Mouse (Mus musculus): ENCODE measurements at regions not wholly inside any gene's neighbourhood (a gene's known extent, or its start where the extent isn't known, plus 50 kb on each side); places are given as distances from the start of the nearest gene placed in this dataset.
A peak's percentile ranks its signal among the peaks of the same experiment; 100 is the strongest.
"Not testable (repeated sequence)": the region's sequence is repeated elsewhere in the genome, so short reads cannot be mapped to it uniquely, and the experiment has no call there.

DNA sequence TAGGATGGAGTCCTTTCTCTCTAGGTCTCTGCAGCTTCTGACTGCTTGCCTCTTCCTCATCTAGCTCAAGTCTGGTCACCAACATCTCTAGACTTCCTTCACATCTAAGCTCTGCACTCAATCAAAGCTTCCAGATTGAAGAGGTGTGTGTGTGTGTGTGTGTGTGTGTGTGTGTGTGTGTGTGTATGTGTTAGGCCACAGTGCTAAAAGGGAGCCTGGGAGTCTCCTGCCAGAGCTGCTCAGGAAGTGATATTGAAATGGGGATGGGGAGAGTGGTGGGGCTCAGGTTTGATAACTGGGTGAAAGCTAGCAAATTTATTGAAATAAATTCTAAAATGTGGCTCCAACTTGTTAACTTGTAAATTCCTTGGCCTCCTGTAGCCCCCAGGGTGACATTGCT is 73.3 kb downstream of the Gm31371 start:
- not testable (repeated sequence) for H3K4me3 ChIP-seq (replicated peaks; ENCODE audit: low read length); H3K36me3 ChIP-seq (replicated peaks; ENCODE audit: control insufficient read depth, insufficient read depth); H3K9me3 ChIP-seq (ENCODE audit: control insufficient read depth, low read length); DNase-seq (ENCODE audit: low spot score); ATAC-seq (ENCODE audit: low FRiP score); H3K4me2 ChIP-seq (replicated peaks); H3K27ac ChIP-seq; H3K4me1 ChIP-seq (replicated peaks; ENCODE audit: control insufficient read depth, insufficient read depth, low read length); H3K9ac ChIP-seq; H3K27me3 ChIP-seq (ENCODE audit: control insufficient read depth, insufficient read depth, low read length)

DNA sequence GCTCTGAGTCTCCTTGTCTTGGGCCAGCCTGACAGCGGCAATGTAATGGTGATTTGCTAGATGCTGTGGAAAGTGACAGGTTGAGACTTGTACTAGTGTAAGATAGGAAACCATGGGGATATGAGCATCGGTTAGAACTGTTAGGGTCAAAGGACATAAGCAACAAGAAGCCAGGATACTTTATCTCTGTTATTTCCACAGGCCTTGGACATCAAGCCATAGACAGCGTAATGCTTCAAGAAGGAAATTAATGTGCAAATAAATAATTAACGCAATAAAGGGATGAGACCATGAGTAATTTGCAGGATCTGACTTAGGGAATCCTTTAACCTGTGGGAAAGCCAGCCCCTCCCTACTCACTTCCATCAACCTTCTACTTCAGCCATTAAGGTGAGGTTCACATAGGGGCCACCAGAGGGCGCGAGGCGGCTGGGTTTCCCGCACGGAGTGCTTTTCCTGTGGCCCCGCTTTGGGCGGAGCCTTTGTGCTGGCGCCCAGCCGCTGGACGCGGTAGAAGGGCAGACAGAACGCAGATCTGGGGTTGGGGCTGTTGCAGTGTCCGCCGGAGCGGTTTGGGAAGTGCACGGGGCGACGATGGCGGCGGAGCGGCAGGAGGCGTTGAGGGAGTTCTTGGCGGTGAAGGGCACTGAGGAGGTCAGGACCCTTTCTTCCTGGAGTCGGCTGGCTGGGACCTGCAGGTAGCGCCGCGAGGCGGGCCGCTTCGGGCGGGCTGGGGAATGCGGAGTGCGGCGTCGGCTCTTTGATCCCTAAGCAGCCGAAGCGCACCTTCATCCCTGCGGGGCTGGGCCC is 76.5 kb downstream of the Gm31371 start:
- Histone ChIP-seq H3K4me1 (replicated peaks; ENCODE audit: control insufficient read depth, insufficient read depth, low read length) (no peaks in the 10 kb centered on the region), H3K4me3 (replicated peaks; ENCODE audit: low read length) (peak overlapping the region; percentile 43), H3K27me3 (ENCODE audit: control insufficient read depth, insufficient read depth, low read length) (no peaks in the 10 kb centered on the region), H3K4me2 (replicated peaks) (peak overlapping the region; percentile 59), H3K9me3 (ENCODE audit: control insufficient read depth, low read length) (peaks cover 21% of the 10 kb centered on the region), H3K27ac (no peak overlapping the region), H3K36me3 (replicated peaks; ENCODE audit: control insufficient read depth, insufficient read depth) (no peaks in the 10 kb centered on the region), H3K9ac (peak overlapping the region; percentile 58)
- ATAC-seq (ENCODE audit: low FRiP score) = peak; percentile 88
- DNase-seq (ENCODE audit: low spot score) = peak; percentile 68
- 9% methylated on average over 42 of the region's 42 CpGs for WGBS

DNA sequence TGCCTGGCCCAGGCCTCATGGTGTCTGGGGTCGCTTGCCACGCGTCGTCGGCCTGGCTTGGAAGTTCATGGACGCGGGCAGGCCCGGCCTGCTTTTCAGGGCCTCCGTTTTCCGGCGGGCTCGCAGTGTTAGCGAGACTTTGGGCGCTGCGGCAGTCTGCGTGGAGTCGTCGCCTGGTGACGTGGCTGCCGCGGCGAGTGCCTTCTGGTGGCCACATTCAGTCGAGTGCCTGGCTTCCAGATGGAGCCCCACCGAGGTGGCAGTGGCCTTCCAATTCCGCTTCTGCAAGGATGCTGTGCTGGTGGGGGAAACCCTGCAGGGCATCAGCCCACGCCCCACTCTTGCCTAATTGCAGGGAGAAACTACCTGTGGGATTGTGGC is 77.1 kb downstream of the Gm31371 start:
- H3K27ac ChIP-seq = not testable (repeated sequence)
- WGBS = 25% methylated on average over 26 of the region's 26 CpGs

DNA sequence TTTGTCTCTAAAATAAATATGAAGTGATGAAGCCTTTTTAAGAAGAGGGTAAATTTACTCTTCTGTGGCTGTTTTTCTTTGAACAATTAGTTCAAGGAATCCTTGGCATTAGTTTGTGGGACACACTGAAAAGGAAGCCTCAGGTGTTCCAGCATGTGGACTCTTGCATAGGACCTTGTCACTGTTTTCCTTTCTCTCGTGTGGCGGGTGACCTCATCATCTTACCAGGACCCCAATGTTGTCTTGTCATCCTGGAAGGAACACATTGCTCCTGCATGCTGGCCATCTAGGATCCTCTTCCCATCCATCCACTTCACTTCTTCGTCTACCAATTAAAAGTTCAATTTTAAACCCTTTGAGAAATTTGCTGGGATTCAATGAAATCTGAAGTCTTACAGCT is 104.9 kb downstream of the Gm31371 start:
- 84% methylated on average over 3 of the region's 3 CpGs for WGBS

More for the DNA sequence above, 77.1 kb downstream of the Gm31371 start:
- Histone ChIP-seq H3K4me3 (replicated peaks; ENCODE audit: low read length) (peak overlapping the region; percentile 43), H3K9ac (peak overlapping the region; percentile 58), H3K9me3 (ENCODE audit: control insufficient read depth, low read length) (peaks cover 21% of the 10 kb centered on the region), H3K4me2 (replicated peaks) (peak overlapping the region; percentile 59)
- not testable (repeated sequence) for DNase-seq (ENCODE audit: low spot score); H3K4me1 ChIP-seq (replicated peaks; ENCODE audit: control insufficient read depth, insufficient read depth, low read length); H3K36me3 ChIP-seq (replicated peaks; ENCODE audit: control insufficient read depth, insufficient read depth); H3K27me3 ChIP-seq (ENCODE audit: control insufficient read depth, insufficient read depth, low read length)
- ATAC-seq (ENCODE audit: low FRiP score) = peak; percentile 37; the same call in 1 of the 2 replicates

DNA sequence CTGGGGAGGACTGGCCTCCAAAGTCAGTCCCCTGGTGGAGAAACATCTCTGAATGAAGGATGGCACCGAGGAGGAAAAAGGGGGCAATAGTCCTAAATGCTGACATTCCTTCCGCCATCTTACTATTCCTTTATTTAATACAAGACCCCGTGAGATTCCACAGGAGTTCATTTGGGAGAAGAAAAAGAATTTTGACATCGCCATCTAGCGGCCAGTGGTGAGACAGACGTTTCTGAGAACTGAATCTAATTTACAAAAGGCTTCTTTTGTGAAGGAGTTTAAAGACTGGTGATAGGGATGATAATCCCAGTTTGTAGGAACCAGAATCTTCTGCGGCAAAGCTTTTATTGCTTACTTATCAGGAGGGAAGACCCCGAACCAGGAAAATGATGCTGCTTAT is 107.8 kb downstream of the Gm31371 start:
- not testable (repeated sequence) for H3K9ac ChIP-seq; H3K4me2 ChIP-seq (replicated peaks); H3K4me1 ChIP-seq (replicated peaks; ENCODE audit: control insufficient read depth, insufficient read depth, low read length); H3K27me3 ChIP-seq (ENCODE audit: control insufficient read depth, insufficient read depth, low read length); H3K9me3 ChIP-seq (ENCODE audit: control insufficient read depth, low read length); H3K27ac ChIP-seq; ATAC-seq (ENCODE audit: low FRiP score); H3K36me3 ChIP-seq (replicated peaks; ENCODE audit: control insufficient read depth, insufficient read depth); H3K4me3 ChIP-seq (replicated peaks; ENCODE audit: low read length); DNase-seq (ENCODE audit: low spot score)
- 69% methylated on average over 8 of the region's 8 CpGs for WGBS

More for the DNA sequence above, 104.9 kb downstream of the Gm31371 start:
- not testable (repeated sequence) for ATAC-seq (ENCODE audit: low FRiP score); H3K9ac ChIP-seq; H3K27ac ChIP-seq; H3K36me3 ChIP-seq (replicated peaks; ENCODE audit: control insufficient read depth, insufficient read depth); H3K4me1 ChIP-seq (replicated peaks; ENCODE audit: control insufficient read depth, insufficient read depth, low read length); H3K4me3 ChIP-seq (replicated peaks; ENCODE audit: low read length); H3K9me3 ChIP-seq (ENCODE audit: control insufficient read depth, low read length); H3K4me2 ChIP-seq (replicated peaks); DNase-seq (ENCODE audit: low spot score); H3K27me3 ChIP-seq (ENCODE audit: control insufficient read depth, insufficient read depth, low read length)

DNA sequence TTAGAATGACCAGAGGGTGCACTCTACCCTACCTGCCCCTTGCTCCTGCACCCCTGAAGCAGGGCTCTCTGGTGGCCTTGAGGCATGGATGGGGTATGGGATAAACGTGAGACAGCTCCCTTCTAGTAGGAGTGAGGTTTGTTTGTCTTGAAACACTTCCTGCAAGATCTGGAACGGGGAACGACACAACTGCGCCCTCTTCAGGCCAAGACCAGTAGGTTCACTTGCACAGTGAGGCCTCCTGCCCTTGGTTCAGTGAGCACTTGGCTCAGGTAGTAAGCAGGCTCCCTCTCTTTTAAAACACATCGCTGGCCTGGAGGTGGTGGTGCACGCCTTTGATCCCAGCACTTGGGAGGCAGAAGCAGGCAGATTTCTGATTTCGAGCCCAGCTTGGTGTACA is 110.1 kb downstream of the Gm31371 start:
- not testable (repeated sequence) for H3K9me3 ChIP-seq (ENCODE audit: control insufficient read depth, low read length); DNase-seq (ENCODE audit: low spot score); ATAC-seq (ENCODE audit: low FRiP score); H3K4me3 ChIP-seq (replicated peaks; ENCODE audit: low read length); H3K4me1 ChIP-seq (replicated peaks; ENCODE audit: control insufficient read depth, insufficient read depth, low read length); H3K27me3 ChIP-seq (ENCODE audit: control insufficient read depth, insufficient read depth, low read length); H3K9ac ChIP-seq; H3K36me3 ChIP-seq (replicated peaks; ENCODE audit: control insufficient read depth, insufficient read depth); H3K27ac ChIP-seq; H3K4me2 ChIP-seq (replicated peaks)
- 74% methylated on average over 7 of the region's 7 CpGs for WGBS

DNA sequence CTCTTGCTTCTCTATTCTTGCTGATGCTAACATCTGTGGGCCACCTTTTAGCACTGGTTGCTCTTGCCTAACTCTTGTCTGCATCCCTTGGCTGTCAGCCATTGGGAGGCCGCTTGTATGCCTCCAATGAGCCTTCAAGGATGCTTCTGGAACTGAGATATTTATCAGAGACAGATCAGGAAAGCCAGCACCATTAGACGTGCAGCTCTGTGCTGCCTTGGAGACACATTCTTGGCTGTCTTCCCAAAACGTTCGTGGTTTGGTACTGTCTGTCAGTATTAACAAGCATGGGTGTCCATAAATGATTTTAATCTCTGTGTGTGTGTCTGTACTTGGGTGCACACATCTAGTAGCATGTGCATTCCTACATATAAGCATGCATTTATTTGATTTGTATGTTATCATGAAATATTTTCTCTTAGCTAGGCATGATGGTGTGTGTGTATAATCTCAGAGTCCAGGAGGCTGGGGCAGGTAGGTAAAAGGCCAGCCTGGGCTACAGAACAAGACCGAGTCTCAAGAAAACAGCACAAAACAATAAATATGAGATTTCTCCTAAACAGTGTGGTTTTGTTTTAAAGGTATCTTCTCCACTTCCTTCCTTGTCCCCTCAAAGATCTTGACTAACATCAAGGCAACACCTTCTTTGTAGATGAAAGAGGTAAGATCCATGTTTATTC is 111.4 kb downstream of the Gm31371 start:
- not testable (repeated sequence) for ATAC-seq (ENCODE audit: low FRiP score); H3K9me3 ChIP-seq (ENCODE audit: control insufficient read depth, low read length); H3K9ac ChIP-seq; DNase-seq (ENCODE audit: low spot score); H3K27ac ChIP-seq; H3K36me3 ChIP-seq (replicated peaks; ENCODE audit: control insufficient read depth, insufficient read depth); H3K4me1 ChIP-seq (replicated peaks; ENCODE audit: control insufficient read depth, insufficient read depth, low read length); H3K4me3 ChIP-seq (replicated peaks; ENCODE audit: low read length); H3K27me3 ChIP-seq (ENCODE audit: control insufficient read depth, insufficient read depth, low read length); H3K4me2 ChIP-seq (replicated peaks)
- WGBS = 78% methylated on average over 4 of the region's 5 CpGs

DNA sequence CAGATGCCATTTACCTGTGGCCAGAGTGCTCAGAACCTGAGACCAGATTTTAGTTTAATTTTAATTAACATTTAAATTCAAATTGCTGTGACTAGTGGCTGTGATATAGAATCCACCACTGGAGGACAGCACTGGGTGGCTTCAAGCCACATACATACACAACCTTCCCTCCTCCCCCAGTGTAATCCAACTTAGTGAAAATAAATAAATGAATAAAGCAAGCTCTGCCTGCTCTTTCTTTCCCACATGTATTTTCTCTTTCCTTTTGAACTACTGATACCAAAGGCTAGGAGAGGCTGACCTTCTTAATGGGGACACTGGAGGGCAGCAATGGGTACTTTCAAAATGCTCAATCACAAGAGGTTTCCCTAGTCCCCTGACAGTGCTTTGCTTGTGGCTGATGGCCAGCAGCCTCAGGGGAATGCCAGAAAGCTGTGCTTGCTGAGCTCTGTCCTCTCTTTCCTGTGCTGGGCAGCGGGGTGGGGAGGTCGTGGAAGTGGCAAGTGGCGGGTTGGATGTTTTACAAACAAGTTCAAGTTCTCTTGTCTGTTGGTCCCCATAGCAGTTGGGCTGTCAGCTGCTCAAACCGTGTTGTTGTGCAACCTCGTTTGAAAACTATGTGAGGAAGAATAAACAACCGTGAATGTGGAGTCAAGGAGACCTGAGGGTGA is 112.4 kb downstream of the Gm31371 start:
- not testable (repeated sequence) for H3K27me3 ChIP-seq (ENCODE audit: control insufficient read depth, insufficient read depth, low read length); H3K4me1 ChIP-seq (replicated peaks; ENCODE audit: control insufficient read depth, insufficient read depth, low read length); DNase-seq (ENCODE audit: low spot score); ATAC-seq (ENCODE audit: low FRiP score); H3K9ac ChIP-seq; H3K4me2 ChIP-seq (replicated peaks); H3K36me3 ChIP-seq (replicated peaks; ENCODE audit: control insufficient read depth, insufficient read depth); H3K9me3 ChIP-seq (ENCODE audit: control insufficient read depth, low read length); H3K4me3 ChIP-seq (replicated peaks; ENCODE audit: low read length); H3K27ac ChIP-seq
- WGBS = 95% methylated on average over 6 of the region's 6 CpGs

DNA sequence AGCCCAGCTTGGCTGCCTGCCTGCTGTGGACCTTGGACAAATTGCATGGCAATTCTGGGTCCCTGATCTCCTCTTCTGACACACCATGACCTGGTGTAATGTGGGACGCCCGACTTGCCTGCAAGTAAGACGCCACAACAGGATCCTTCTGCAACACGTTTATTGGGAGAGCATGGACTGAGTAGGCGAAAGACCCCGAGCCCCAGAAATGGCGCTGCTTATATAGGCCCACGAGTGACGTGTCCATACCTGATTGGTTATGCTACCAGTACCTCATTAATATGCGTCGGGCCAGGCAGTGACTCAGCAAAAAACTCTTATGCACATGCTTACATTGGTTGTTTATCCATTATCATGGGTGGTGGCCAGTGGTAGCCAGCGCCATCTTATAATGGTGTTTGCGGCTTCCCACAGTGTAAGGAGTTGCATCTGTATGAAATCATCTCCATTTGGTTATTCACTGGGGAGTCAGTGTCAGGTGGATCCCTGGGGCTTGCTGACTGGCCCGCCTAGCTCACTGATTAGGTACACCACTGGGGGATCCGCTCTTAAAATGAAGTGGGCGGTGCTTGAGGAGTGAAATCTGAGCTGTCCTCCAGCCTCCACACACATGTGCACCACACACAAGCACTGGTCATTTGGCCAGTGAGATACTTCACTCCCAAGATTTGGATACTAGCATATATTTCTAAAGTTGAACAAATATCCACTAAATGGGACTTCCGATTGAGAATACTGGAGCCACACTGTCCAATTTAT is 113.1 kb downstream of the Gm31371 start:
- H3K4me3 ChIP-seq (replicated peaks; ENCODE audit: low read length); H3K27me3 ChIP-seq (ENCODE audit: control insufficient read depth, insufficient read depth, low read length); H3K36me3 ChIP-seq (replicated peaks; ENCODE audit: control insufficient read depth, insufficient read depth); H3K27ac ChIP-seq; H3K9ac ChIP-seq; H3K4me1 ChIP-seq (replicated peaks; ENCODE audit: control insufficient read depth, insufficient read depth, low read length); H3K4me2 ChIP-seq (replicated peaks); DNase-seq (ENCODE audit: low spot score); ATAC-seq (ENCODE audit: low FRiP score); H3K9me3 ChIP-seq (ENCODE audit: control insufficient read depth, low read length): not testable (repeated sequence)
- 84% methylated on average over 15 of the region's 17 CpGs for WGBS
